20 mouse cellular contexts compared by ENCODE assay signal in the genomic region with DNA sequence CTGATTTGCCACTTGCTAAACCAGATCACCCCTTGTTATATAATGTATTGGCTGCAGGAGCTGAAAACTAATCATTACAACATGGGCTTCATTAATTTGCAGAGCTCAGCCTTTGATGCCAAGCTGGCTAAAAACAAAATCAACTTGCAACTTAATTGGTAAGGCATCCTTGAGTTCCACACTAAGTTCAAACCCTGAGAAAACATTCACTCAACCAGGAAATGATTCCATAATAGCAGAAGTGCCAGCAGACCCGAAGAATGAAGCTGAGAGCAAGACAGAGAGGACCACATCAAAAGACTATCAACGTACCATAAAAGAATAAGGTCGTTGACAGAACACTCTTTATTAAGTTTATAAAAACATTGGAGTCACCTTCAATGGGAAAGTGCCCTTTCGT. TPM values are rescaled to one million over a fixed set of nuclear protein-coding genes. Genes with fewer than 3 reads are reported as not detected.
A peak's percentile ranks its signal among the peaks of the same experiment; 100 is the strongest.
DNase-seq lines count a peak whose midpoint lies in the region; ATAC-seq lines count a peak whose summit lies in the region.
"Had no signal": no experiment of that assay in that cellular context is flagged by ENCODE, and none has a peak within 500 bp of the region (broad histone marks: within the 10 kb centered on the region; RNA-seq: fewer than 3 reads in every experiment).

No protein-coding gene starts in this region.

- no peak overlapping the region for H3K9ac ChIP-seq in forebrain, embryonic 13.5 days
- H3K9ac ChIP-seq in forebrain, embryonic 16.5 days (replicated peaks; ENCODE audit: low read depth, low read length) = no peak overlapping the region
- H3K9ac ChIP-seq: hindbrain, embryonic 12.5 days; hindbrain, embryonic 15.5 days had no signal

- 12% methylated on average over 4 of the region's 4 CpGs for WGBS in forebrain, embryonic 13.5 days
- 17% methylated on average over 4 of the region's 4 CpGs for WGBS in forebrain, embryonic 16.5 days

- no peak overlapping the region for H3K4me3 ChIP-seq in forebrain, embryonic 13.5 days
- H3K4me3 ChIP-seq in forebrain, embryonic 16.5 days (replicated peaks; ENCODE audit: low read length) = no peak overlapping the region
- H3K4me3 ChIP-seq: gastrocnemius, adult 2 months; hindbrain, embryonic 12.5 days; hindbrain, embryonic 15.5 days had no signal

- no peaks in the 10 kb centered on the region for H3K9me3 ChIP-seq in forebrain, embryonic 13.5 days (replicated peaks)
- no peaks in the 10 kb centered on the region for H3K9me3 ChIP-seq in forebrain, embryonic 16.5 days (ENCODE audit: control insufficient read depth, low read length)
- H3K9me3 ChIP-seq: hindbrain, embryonic 12.5 days; hindbrain, embryonic 15.5 days had no signal

- H3K4me1 ChIP-seq in forebrain, embryonic 13.5 days = peaks cover 32% of the 10 kb centered on the region
- H3K4me1 ChIP-seq in forebrain, embryonic 16.5 days (replicated peaks; ENCODE audit: control insufficient read depth, insufficient read depth, low read length) = no peaks in the 10 kb centered on the region

- no peaks in the 10 kb centered on the region for H3K36me3 ChIP-seq in forebrain, embryonic 13.5 days (ENCODE audit: poor library complexity, severe bottlenecking)
- H3K36me3 ChIP-seq in forebrain, embryonic 16.5 days (ENCODE audit: control insufficient read depth, insufficient read depth) = no peaks in the 10 kb centered on the region
- H3K36me3 ChIP-seq: hindbrain, embryonic 12.5 days; hindbrain, embryonic 15.5 days had no signal

- ATAC-seq in forebrain, embryonic 13.5 days = peak; percentile 45; the same call in 1 of the 2 replicates
- ATAC-seq in forebrain, embryonic 16.5 days = no peak
- ATAC-seq: activated CD4-positive, CD25-positive, alpha-beta regulatory T cell, adult 4 months; CD4-positive, CD25-positive, alpha-beta regulatory T cell, adult 4 months; intestine, postnatal 0 days had no signal

- peak; percentile 45 for DNase-seq in retina, embryonic 14.5 days (ENCODE audit: low spot score)
- DNase-seq in retina, postnatal 1 day = no peak
- DNase-seq in forelimb bud, embryonic 11.5 days (ENCODE audit: low read depth, low spot score) = peak; percentile 24
- no peak for DNase-seq in frontal cortex, postnatal 36 days (ENCODE audit: low spot score in 2 of 2)
- DNase-seq: adrenal gland, adult 8-10 months; adrenal gland, postnatal 25 days; cerebellum, adult 18-20 months; cerebellum, adult 9-10 months; cerebellum, postnatal 14 days; gastrocnemius, adult 2 months; gastrocnemius, postnatal 14 days; heart, adult 11 months had no signal

- H3K27ac ChIP-seq in forebrain, embryonic 13.5 days = no peak overlapping the region
- H3K27ac ChIP-seq in forebrain, embryonic 16.5 days (ENCODE audit: low read length) = no peak overlapping the region
- H3K27ac ChIP-seq: gastrocnemius, adult 2 months; hindbrain, embryonic 12.5 days; hindbrain, embryonic 15.5 days had no signal

- no peak overlapping the region for H3K4me2 ChIP-seq in forebrain, embryonic 13.5 days
- H3K4me2 ChIP-seq in forebrain, embryonic 16.5 days (ENCODE audit: low read length) = no peak overlapping the region
- H3K4me2 ChIP-seq: hindbrain, embryonic 12.5 days; hindbrain, embryonic 15.5 days had no signal

- no peaks in the 10 kb centered on the region for H3K27me3 ChIP-seq in forebrain, embryonic 13.5 days
- no peaks in the 10 kb centered on the region for H3K27me3 ChIP-seq in forebrain, embryonic 16.5 days (replicated peaks; ENCODE audit: control insufficient read depth, insufficient read depth, low read length)
- H3K27me3 ChIP-seq: hindbrain, embryonic 12.5 days; hindbrain, embryonic 15.5 days had no signal

RNA-seq across cellular contexts. Expression of a gene that starts 35.0 kb away (rescaled TPM):
- 13.4 and 15.2 TPM in 2 replicates for polyA plus RNA-seq in forebrain, embryonic 13.5 days (2015; fragmentation: Nextera tagmentation; extraction: Ambion mirVana)
- 7.4 and 8.6 TPM in 2 replicates for polyA plus RNA-seq in forebrain, embryonic 16.5 days (2015; fragmentation: Nextera tagmentation; extraction: Ambion mirVana)
- polyA plus RNA-seq: activated CD4-positive, CD25-positive, alpha-beta regulatory T cell, adult 4 months; C2C12; CD4-positive, CD25-positive, alpha-beta regulatory T cell, adult 4 months had no signal

Comparison
In these comparisons a context has a peak if more than half of its experiments do, and no peak if none do; other contexts are left out.
1. DNase-seq: peak in retina, embryonic 14.5 days (single experiment) and forelimb bud, embryonic 11.5 days (single experiment); none in retina, postnatal 1 day (single experiment) and frontal cortex, postnatal 36 days (0 of 2).